Mouse (Mus musculus) forebrain, embryonic 10.5 days (tissue): Measurements from ENCODE around the gene Dlx3. TPM values are rescaled to one million over a fixed set of nuclear protein-coding genes. Genes with fewer than 3 reads are reported as not detected.

Source experiments
- DNase-seq: peaks from one replicate; pipeline ENCODE4 v3.0.0-alpha.2; 2017; ENCODE audit warnings: low spot score; ENCODE audit errors: extremely low spot score
- H3K27ac ChIP-seq: fragments of 300-500 bp; sonication (generic); 2 replicates; pipeline ENCODE4 v1.5.1; 2016; ENCODE audit warnings: mild to moderate bottlenecking
- H3K27me3 ChIP-seq: fragments of 300-500 bp; sonication (generic); 2 replicates; pipeline ENCODE4 v1.6.1; 2016; ENCODE audit warnings: mild to moderate bottlenecking; ENCODE audit not compliant: poor library complexity, severe bottlenecking
- H3K36me3 ChIP-seq: fragments of 300-500 bp; sonication (generic); replicated peaks from 2 replicates; pipeline ENCODE4 v1.6.1; 2016; ENCODE audit warnings: mild to moderate bottlenecking, moderate library complexity
- H3K4me1 ChIP-seq: fragments of 300-500 bp; sonication (generic); 2 replicates; pipeline ENCODE4 v1.6.1; 2016
- H3K4me3 ChIP-seq: fragments of 300-500 bp; sonication (generic); 2 replicates; pipeline ENCODE4 v1.5.1; 2016; ENCODE audit warnings: mild to moderate bottlenecking, moderate library complexity
- H3K9me3 ChIP-seq: fragments of 300-500 bp; sonication (generic); 2 replicates; pipeline ENCODE4 v1.6.1; 2016; ENCODE audit warnings: mild to moderate bottlenecking, moderate library complexity
- WGBS: fragments of 180-500 bp; shearing (Covaris S2); methylation state at CpG from one replicate; pipeline ENCODE4 v1.1.7; 2016; 5-methylcytosine and 5-hydroxymethylcytosine counted together
- polyA plus RNA-seq: library from polyadenylated mRNA; unstranded; fragments of >200 nt; fragmentation: Nextera tagmentation; extraction: Ambion mirVana; gene quantifications from 2 replicates; pipeline ENCODE4 v1.2.1, GENCODE M21; 2016

Dlx3 gene
- polyA plus RNA-seq, 1 experiment from 2014 or later = 3.5 TPM

GRCm38 (mm10) chr11:95079256-95079875 is 40.6 kb upstream of the Dlx3 start:
- Histone ChIP-seq H3K4me1 (peaks cover 69% of the 10 kb centered on the region), H3K27me3 (peaks cover 61% of the 10 kb centered on the region), H3K4me3 (no peak overlapping the region), H3K27ac (no peak overlapping the region), H3K36me3 (no peaks in the 10 kb centered on the region), H3K9me3 (no peaks in the 10 kb centered on the region)
- 82% methylated on average over 6 of the region's 6 CpGs for WGBS
- no peak for DNase-seq

- Histone ChIP-seq H3K4me3 (no peak overlapping the region), H3K36me3 (no peaks in the 10 kb centered on the region), H3K27ac (no peak overlapping the region), H3K9me3 (no peaks in the 10 kb centered on the region), H3K4me1 (peaks cover 64% of the 10 kb centered on the region), H3K27me3 (peaks cover 46% of the 10 kb centered on the region)
- WGBS = 84% methylated on average over 6 of the region's 6 CpGs
- no peak for DNase-seq
Measured at GRCm38 (mm10) chr11:95080783-95081182, 39.1 kb upstream of the Dlx3 start.

GRCm38 (mm10) chr11:95082896-95083295 is 37.0 kb upstream of the Dlx3 start:
- Histone ChIP-seq H3K9me3 (no peaks in the 10 kb centered on the region), H3K27me3 (peaks cover 25% of the 10 kb centered on the region), H3K4me3 (no peak overlapping the region), H3K27ac (no peak overlapping the region), H3K4me1 (peaks cover 64% of the 10 kb centered on the region), H3K36me3 (no peaks in the 10 kb centered on the region)
- WGBS = 90% methylated on average over 7 of the region's 7 CpGs
- DNase-seq = no peak

GRCm38 (mm10) chr11:95084175-95084574 is 35.7 kb upstream of the Dlx3 start:
- H3K36me3 ChIP-seq = no peaks in the 10 kb centered on the region
- no peak overlapping the region for H3K4me3 ChIP-seq
- DNase-seq = no peak
- WGBS = 21% methylated on average over 4 of the region's 4 CpGs
- H3K27me3 ChIP-seq = peaks cover 13% of the 10 kb centered on the region
- no peak overlapping the region for H3K27ac ChIP-seq
- H3K4me1 ChIP-seq = peaks cover 63% of the 10 kb centered on the region
- H3K9me3 ChIP-seq = no peaks in the 10 kb centered on the region

- no peaks in the 10 kb centered on the region for H3K36me3 ChIP-seq
- H3K27ac ChIP-seq = no peak overlapping the region
- DNase-seq = no peak
- no peaks in the 10 kb centered on the region for H3K9me3 ChIP-seq
- WGBS = 32% methylated on average over 5 of the region's 5 CpGs
- no peak overlapping the region for H3K4me3 ChIP-seq
- H3K4me1 ChIP-seq = peaks cover 59% of the 10 kb centered on the region
- H3K27me3 ChIP-seq = peaks cover 6% of the 10 kb centered on the region; the same call in 1 of the 2 replicates
Measured at GRCm38 (mm10) chr11:95084811-95085382, 35.0 kb upstream of the Dlx3 start.

GRCm38 (mm10) chr11:95085710-95086109 is 34.2 kb upstream of the Dlx3 start:
- Histone ChIP-seq H3K36me3 (no peaks in the 10 kb centered on the region), H3K9me3 (no peaks in the 10 kb centered on the region), H3K27ac (peak overlapping the region; percentile 65), H3K27me3 (no peaks in the 10 kb centered on the region), H3K4me1 (peaks cover 51% of the 10 kb centered on the region), H3K4me3 (no peak overlapping the region)
- DNase-seq = no peak
- 14% methylated on average over 5 of the region's 5 CpGs for WGBS

GRCm38 (mm10) chr11:95086229-95086628 is 33.7 kb upstream of the Dlx3 start:
- Histone ChIP-seq H3K9me3 (no peaks in the 10 kb centered on the region), H3K4me1 (peaks cover 50% of the 10 kb centered on the region), H3K27ac (peak overlapping the region; percentile 65), H3K4me3 (no peak overlapping the region), H3K27me3 (no peaks in the 10 kb centered on the region), H3K36me3 (no peaks in the 10 kb centered on the region)
- WGBS = 57% methylated on average over 5 of the region's 5 CpGs
- no peak for DNase-seq

- Histone ChIP-seq H3K4me3 (no peak overlapping the region), H3K27ac (no peak overlapping the region), H3K27me3 (no peaks in the 10 kb centered on the region), H3K9me3 (no peaks in the 10 kb centered on the region), H3K4me1 (peaks cover 50% of the 10 kb centered on the region), H3K36me3 (no peaks in the 10 kb centered on the region)
- no peak for DNase-seq
- 74% methylated on average over 17 of the region's 17 CpGs for WGBS
Measured at GRCm38 (mm10) chr11:95087301-95088228, 32.4 kb upstream of the Dlx3 start.

- no peaks in the 10 kb centered on the region for H3K36me3 ChIP-seq
- H3K27ac ChIP-seq = 0 out of 2 replicates have a peak overlapping the region, but pooled peaks have one; percentile 2
- H3K4me3 ChIP-seq = no peak overlapping the region
- peaks cover 50% of the 10 kb centered on the region for H3K4me1 ChIP-seq
- H3K27me3 ChIP-seq = no peaks in the 10 kb centered on the region
- 57% methylated on average over 7 of the region's 7 CpGs for WGBS
- DNase-seq = no peak
- H3K9me3 ChIP-seq = no peaks in the 10 kb centered on the region
Measured at GRCm38 (mm10) chr11:95088286-95088685, 31.6 kb upstream of the Dlx3 start.

- Histone ChIP-seq H3K27me3 (no peaks in the 10 kb centered on the region), H3K36me3 (no peaks in the 10 kb centered on the region), H3K9me3 (no peaks in the 10 kb centered on the region), H3K4me1 (peaks cover 45% of the 10 kb centered on the region), H3K27ac (0 out of 2 replicates have a peak overlapping the region, but pooled peaks have one; percentile 2), H3K4me3 (no peak overlapping the region)
- WGBS = 83% methylated on average over 16 of the region's 16 CpGs
- no peak for DNase-seq
Measured at GRCm38 (mm10) chr11:95088857-95089779, 30.8 kb upstream of the Dlx3 start.

- Histone ChIP-seq H3K9me3 (no peaks in the 10 kb centered on the region; the same call in 1 of the 2 replicates), H3K27me3 (no peaks in the 10 kb centered on the region), H3K4me3 (no peak overlapping the region), H3K4me1 (peaks cover 24% of the 10 kb centered on the region), H3K27ac (no peak overlapping the region), H3K36me3 (no peaks in the 10 kb centered on the region)
- no peak for DNase-seq
- 84% methylated on average over 5 of the region's 5 CpGs for WGBS
Measured at GRCm38 (mm10) chr11:95093077-95093476, 26.8 kb upstream of the Dlx3 start.

GRCm38 (mm10) chr11:95095596-95095995 is 24.3 kb upstream of the Dlx3 start:
- Histone ChIP-seq H3K9me3 (no peaks in the 10 kb centered on the region; the same call in 1 of the 2 replicates), H3K4me3 (no peak overlapping the region), H3K27ac (no peak overlapping the region), H3K27me3 (no peaks in the 10 kb centered on the region), H3K4me1 (peaks cover 17% of the 10 kb centered on the region), H3K36me3 (no peaks in the 10 kb centered on the region)
- 93% methylated on average over 10 of the region's 10 CpGs for WGBS
- no peak for DNase-seq
